Mouse (Mus musculus): ENCODE measurements at regions not wholly inside any gene's neighbourhood (a gene's known extent, or its start where the extent isn't known, plus 50 kb on each side); places are given as distances from the start of the nearest gene placed in this dataset.

DNA sequence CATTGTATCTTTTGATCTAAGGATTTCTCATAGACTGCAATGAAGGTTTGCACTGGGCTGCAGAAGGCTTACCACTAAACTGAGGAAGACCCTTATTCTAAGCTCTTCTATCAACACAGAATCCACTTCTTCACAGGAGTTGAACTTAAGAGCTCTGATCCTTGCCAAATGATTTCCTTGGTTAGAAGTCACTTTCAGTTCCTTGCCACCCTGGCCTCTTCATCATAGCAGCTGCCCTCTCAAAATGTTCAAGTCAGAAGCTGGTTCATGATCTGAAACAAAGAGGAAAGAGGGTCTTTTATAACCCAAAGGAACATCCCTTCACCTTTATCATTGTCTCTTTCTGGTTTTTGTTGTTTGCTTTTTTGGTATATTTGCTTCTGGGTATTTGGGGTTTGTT, 131.6 kb downstream of the Basp1 start:
- no peak for ATAC-seq (ENCODE audit: low FRiP score, low read depth)
- peaks cover 13% of the 10 kb centered on the region for H3K4me1 ChIP-seq (replicated peaks)
- H3K9me3 ChIP-seq = no peaks in the 10 kb centered on the region
- no peaks in the 10 kb centered on the region for H3K36me3 ChIP-seq
- H3K4me2 ChIP-seq = no peak overlapping the region
- H3K27ac ChIP-seq (replicated peaks) = no peak overlapping the region
- no peak overlapping the region for H3K4me3 ChIP-seq
- H3K27me3 ChIP-seq = no peaks in the 10 kb centered on the region
- no peak overlapping the region for H3K9ac ChIP-seq

DNA sequence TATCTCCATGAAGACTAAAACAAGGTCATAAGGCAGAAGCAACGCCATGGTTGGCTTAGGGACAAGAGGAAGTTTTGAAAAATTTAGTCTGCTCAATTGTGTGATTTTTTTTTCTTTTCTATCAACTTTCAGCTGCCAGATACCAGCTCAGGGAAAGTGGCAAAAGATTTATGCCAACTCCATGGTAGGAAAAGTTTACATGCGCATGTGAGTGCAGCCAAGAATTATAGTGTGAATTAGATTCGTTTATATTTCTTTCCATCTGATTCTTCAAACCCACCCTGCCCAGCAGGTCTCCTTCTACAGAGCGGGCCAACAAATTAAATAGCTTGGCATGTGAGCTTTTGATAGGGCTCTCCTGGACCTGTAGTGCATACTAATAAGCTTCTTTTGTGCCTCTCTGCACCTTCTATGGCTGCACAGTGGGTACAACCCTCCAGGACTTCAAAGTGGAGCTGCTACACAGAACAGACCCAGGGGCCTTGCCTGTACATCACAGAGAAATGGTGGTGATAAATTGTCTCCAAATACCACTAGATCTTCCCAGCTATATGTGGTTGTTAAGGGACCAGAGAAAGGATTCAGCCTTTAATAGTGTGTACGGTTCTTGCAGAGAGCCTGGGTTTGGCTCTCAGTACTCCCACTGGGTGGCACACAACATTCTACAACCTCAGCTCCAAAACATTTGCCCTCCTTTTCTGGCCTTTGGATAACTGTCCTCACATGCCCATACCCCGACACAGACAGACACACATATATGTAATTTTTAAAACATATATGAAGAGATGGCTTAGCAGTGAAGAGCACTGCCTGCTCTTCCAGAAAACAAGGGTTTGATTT, 135.0 kb downstream of the Basp1 start:
- no peaks in the 10 kb centered on the region for H3K9me3 ChIP-seq
- ATAC-seq (ENCODE audit: low FRiP score, low read depth) = peak; percentile 86
- 0 out of 2 replicates have a peak, but pooled peaks cover 7% of the 10 kb centered on the region for H3K4me1 ChIP-seq (replicated peaks)
- H3K27ac ChIP-seq (replicated peaks) = no peak overlapping the region
- H3K27me3 ChIP-seq = no peaks in the 10 kb centered on the region
- no peaks in the 10 kb centered on the region for H3K36me3 ChIP-seq
- H3K9ac ChIP-seq = no peak overlapping the region
- no peak overlapping the region for H3K4me3 ChIP-seq
- WGBS = 37% methylated on average over 6 of the region's 6 CpGs
- H3K4me2 ChIP-seq = no peak overlapping the region

- Histone ChIP-seq H3K4me2 (no peak overlapping the region), H3K27ac (replicated peaks) (no peak overlapping the region), H3K4me3 (no peak overlapping the region), H3K36me3 (no peaks in the 10 kb centered on the region), H3K9ac (no peak overlapping the region), H3K9me3 (no peaks in the 10 kb centered on the region), H3K4me1 (replicated peaks) (0 out of 2 replicates have a peak, but pooled peaks cover 7% of the 10 kb centered on the region), H3K27me3 (no peaks in the 10 kb centered on the region)
- 81% methylated on average over 5 of the region's 5 CpGs for WGBS
- ATAC-seq (ENCODE audit: low FRiP score, low read depth) = no peak
These were observed 137.3 kb downstream of the Basp1 start for GRCm38 (mm10) chr15:25276227-25276626.

DNA sequence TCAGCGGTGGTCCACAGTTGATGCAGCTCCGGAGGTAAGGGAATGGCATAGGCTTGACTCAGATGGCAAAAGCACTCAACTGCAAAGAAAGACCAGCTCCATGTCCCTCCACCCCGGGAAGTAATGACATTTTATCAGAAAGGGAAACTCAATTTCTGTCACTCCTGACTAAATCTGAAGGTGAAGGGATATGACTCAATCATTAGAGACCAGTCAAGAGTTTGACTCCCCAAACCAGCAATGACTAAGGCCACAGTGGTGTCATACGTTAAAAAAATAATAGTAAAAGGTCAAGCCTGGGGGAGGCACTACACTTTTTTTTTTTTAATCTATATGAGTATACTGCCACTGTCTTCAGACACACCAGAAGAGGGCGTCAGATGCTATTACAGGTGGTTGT, 141.7 kb downstream of the Basp1 start:
- Histone ChIP-seq H3K36me3 (no peaks in the 10 kb centered on the region), H3K9ac (no peak overlapping the region), H3K9me3 (no peaks in the 10 kb centered on the region), H3K4me3 (no peak overlapping the region), H3K4me1 (replicated peaks) (no peaks in the 10 kb centered on the region), H3K4me2 (no peak overlapping the region), H3K27me3 (no peaks in the 10 kb centered on the region), H3K27ac (replicated peaks) (no peak overlapping the region)
- 85% methylated on average over 5 of the region's 5 CpGs for WGBS
- ATAC-seq (ENCODE audit: low FRiP score, low read depth) = no peak

- no peaks in the 10 kb centered on the region for H3K27me3 ChIP-seq
- no peaks in the 10 kb centered on the region for H3K36me3 ChIP-seq
- no peak overlapping the region for H3K27ac ChIP-seq (replicated peaks)
- no peak overlapping the region for H3K9ac ChIP-seq
- no peak overlapping the region for H3K4me3 ChIP-seq
- no peaks in the 10 kb centered on the region for H3K9me3 ChIP-seq
- ATAC-seq (ENCODE audit: low FRiP score, low read depth) = no peak
- no peaks in the 10 kb centered on the region for H3K4me1 ChIP-seq (replicated peaks)
- no peak overlapping the region; the same call in 1 of the 2 replicates for H3K4me2 ChIP-seq
- WGBS = 64% methylated on average over 10 of the region's 10 CpGs
These were observed 143.2 kb downstream of the Basp1 start for GRCm38 (mm10) chr15:25270349-25270748.

GRCm38 (mm10) chr15:25269345-25269996, 144.1 kb downstream of the Basp1 start:
- no peak overlapping the region for H3K4me2 ChIP-seq
- no peaks in the 10 kb centered on the region for H3K27me3 ChIP-seq
- no peak overlapping the region for H3K9ac ChIP-seq
- ATAC-seq (ENCODE audit: low FRiP score, low read depth) = 0 out of 2 replicates have a peak, but pooled peaks have one; percentile 34
- no peaks in the 10 kb centered on the region for H3K9me3 ChIP-seq
- H3K36me3 ChIP-seq = no peaks in the 10 kb centered on the region
- 55% methylated on average over 11 of the region's 12 CpGs for WGBS
- H3K27ac ChIP-seq (replicated peaks) = no peak overlapping the region
- no peaks in the 10 kb centered on the region for H3K4me1 ChIP-seq (replicated peaks)
- H3K4me3 ChIP-seq = no peak overlapping the region

DNA sequence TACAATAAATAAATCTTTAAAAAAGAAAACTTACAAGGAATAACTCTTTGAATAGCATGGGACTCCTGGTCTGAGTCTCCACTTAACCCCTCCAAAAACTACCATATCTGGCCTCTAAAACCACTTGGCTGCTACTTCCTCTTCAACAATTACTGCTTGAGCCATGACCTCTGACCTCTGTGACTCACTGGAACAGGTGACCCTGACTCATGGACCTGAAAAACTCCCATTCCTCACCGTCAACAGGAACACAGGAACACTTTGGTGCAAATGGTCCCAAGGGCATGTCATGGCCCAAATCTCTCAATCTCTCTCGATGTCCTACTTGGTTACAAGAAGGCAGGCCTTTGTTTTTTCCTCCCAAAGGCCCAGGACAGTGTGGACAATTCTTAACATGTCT, 145.1 kb downstream of the Basp1 start:
- Histone ChIP-seq H3K9me3 (no peaks in the 10 kb centered on the region), H3K9ac (no peak overlapping the region), H3K27ac (replicated peaks) (no peak overlapping the region), H3K36me3 (no peaks in the 10 kb centered on the region), H3K27me3 (no peaks in the 10 kb centered on the region), H3K4me1 (replicated peaks) (no peaks in the 10 kb centered on the region), H3K4me3 (no peak overlapping the region), H3K4me2 (no peak overlapping the region)
- ATAC-seq (ENCODE audit: low FRiP score, low read depth) = no peak
- 75% methylated on average over 2 of the region's 2 CpGs for WGBS

DNA sequence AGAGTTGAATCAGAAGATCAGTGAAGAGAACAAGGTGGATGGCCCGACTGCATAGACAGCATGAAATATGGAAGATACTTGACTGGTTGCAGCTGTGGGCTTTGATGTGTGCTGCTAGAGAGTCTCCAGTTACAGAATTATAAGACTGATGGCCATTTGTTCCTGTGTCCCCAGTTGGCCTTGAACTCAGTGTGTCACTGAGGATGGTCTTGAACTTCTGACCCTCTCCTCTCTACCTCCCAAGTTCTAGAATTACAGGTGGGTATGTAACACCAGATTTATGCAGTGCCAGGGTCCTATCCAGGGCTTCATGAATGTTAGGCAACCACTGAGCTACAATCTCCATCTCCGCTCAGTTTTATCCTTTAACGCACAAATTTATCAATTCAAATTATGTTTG, 146.1 kb downstream of the Basp1 start:
- WGBS = 96% methylated on average over 3 of the region's 3 CpGs
- Histone ChIP-seq H3K4me2 (no peak overlapping the region), H3K36me3 (no peaks in the 10 kb centered on the region), H3K9me3 (no peaks in the 10 kb centered on the region), H3K27me3 (no peaks in the 10 kb centered on the region), H3K27ac (replicated peaks) (no peak overlapping the region), H3K9ac (no peak overlapping the region), H3K4me3 (no peak overlapping the region), H3K4me1 (replicated peaks) (no peaks in the 10 kb centered on the region)
- ATAC-seq (ENCODE audit: low FRiP score, low read depth) = no peak

DNA sequence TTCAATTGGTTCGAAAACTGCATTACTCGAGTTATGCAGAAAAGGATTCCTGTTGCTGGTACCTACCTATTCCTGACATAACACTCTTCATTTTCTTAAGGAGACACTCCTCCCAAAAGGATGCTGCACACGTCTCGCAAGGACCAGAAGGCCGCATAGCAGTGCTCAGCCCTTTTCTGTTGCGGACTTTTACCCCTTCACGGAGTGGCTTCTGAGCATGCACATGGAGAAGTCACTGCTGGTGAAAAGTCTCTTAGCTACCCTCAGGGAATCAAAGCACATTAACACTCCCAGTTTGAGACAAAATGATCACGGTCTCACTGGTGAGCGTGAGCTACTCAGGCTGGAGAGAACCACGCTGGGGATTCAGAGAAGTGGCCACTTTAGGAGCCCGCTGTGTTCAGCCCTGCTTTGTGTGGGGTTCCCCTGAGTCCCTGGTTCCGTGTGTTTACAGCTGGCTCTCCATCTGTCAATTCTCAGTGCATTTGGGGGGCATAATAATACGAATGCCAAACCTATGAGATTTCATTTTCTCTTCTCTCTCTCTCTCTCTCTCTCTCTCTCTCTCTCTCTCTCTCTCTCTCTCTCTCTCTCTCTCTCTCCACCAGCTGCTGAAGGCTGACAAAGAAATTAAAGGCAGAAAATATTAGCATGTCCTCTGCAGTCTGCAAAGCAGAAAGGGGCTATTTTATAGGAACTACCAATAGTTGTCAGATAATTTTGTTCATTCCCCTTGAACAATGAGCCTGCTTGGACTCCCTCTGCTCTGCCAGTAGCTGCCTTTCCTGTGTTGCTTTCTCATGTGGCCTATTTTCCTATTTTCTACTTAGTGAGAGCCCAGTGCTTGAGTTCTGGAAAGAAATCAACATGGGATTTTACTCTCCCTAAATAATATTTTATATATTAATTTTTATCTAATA, 160.7 kb downstream of the Basp1 start:
- WGBS = 45% methylated on average over 13 of the region's 13 CpGs
- Histone ChIP-seq H3K9ac (no peak overlapping the region), H3K9me3 (no peaks in the 10 kb centered on the region), H3K27ac (replicated peaks) (0 out of 2 replicates have a peak overlapping the region, but pooled peaks have one; percentile 53), H3K36me3 (no peaks in the 10 kb centered on the region), H3K27me3 (no peaks in the 10 kb centered on the region), H3K4me1 (replicated peaks) (peaks cover 5% of the 10 kb centered on the region; the same call in 1 of the 2 replicates), H3K4me2 (peak overlapping the region; percentile 34), H3K4me3 (no peak overlapping the region)
- ATAC-seq (ENCODE audit: low FRiP score, low read depth) = peak; percentile 78

DNA sequence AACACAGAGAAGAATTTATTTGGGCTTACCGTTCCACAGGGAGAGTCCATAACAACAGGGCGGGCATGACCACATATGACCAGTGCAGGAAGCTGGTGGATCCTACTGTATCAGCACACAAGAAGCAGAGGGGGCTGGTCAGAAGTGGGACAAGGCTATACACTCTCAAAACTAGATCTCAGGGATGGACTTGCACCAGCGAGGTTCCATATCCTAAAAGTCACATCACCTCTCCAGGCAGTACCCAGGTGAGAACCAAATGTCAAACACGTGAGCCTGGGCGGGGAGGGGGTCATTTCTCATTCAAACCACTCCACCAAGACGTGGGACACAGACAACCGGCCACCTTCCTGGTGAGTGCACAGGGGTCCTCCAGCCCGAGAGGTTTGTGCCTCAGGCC, 167.9 kb downstream of the Basp1 start:
- no peaks in the 10 kb centered on the region for H3K4me1 ChIP-seq (replicated peaks)

GRCm38 (mm10) chr15:25237665-25238664, 175.6 kb downstream of the Basp1 start:
- H3K4me2 ChIP-seq = peak overlapping the region; percentile 17; the same call in 1 of the 2 replicates
- H3K27ac ChIP-seq (replicated peaks) = no peak overlapping the region
- H3K9ac ChIP-seq = no peak overlapping the region
- no peak overlapping the region for H3K4me3 ChIP-seq
- H3K4me1 ChIP-seq (replicated peaks) = 0 out of 2 replicates have a peak, but pooled peaks cover 4% of the 10 kb centered on the region
- ATAC-seq (ENCODE audit: low FRiP score, low read depth) = peak; percentile 54; the same call in 1 of the 2 replicates
- H3K9me3 ChIP-seq = no peaks in the 10 kb centered on the region
- no peaks in the 10 kb centered on the region for H3K36me3 ChIP-seq
- WGBS = 68% methylated on average over 18 of the region's 18 CpGs
- H3K27me3 ChIP-seq = no peaks in the 10 kb centered on the region

More for the DNA sequence above, 167.9 kb downstream of the Basp1 start:
- Histone ChIP-seq H3K4me3 (no peak overlapping the region), H3K27ac (replicated peaks) (no peak overlapping the region), H3K27me3 (no peaks in the 10 kb centered on the region), H3K36me3 (no peaks in the 10 kb centered on the region), H3K4me2 (no peak overlapping the region), H3K9me3 (no peaks in the 10 kb centered on the region), H3K9ac (no peak overlapping the region)
- 94% methylated on average over 8 of the region's 8 CpGs for WGBS
- ATAC-seq (ENCODE audit: low FRiP score, low read depth) = no peak
